Mouse (Mus musculus): ENCODE measurements at regions not wholly inside any gene's neighbourhood (a gene's known extent, or its start where the extent isn't known, plus 50 kb on each side); places are given as distances from the start of the nearest gene placed in this dataset.
"Not testable (repeated sequence)": the region's sequence is repeated elsewhere in the genome, so short reads cannot be mapped to it uniquely, and the experiment has no call there.

DNA sequence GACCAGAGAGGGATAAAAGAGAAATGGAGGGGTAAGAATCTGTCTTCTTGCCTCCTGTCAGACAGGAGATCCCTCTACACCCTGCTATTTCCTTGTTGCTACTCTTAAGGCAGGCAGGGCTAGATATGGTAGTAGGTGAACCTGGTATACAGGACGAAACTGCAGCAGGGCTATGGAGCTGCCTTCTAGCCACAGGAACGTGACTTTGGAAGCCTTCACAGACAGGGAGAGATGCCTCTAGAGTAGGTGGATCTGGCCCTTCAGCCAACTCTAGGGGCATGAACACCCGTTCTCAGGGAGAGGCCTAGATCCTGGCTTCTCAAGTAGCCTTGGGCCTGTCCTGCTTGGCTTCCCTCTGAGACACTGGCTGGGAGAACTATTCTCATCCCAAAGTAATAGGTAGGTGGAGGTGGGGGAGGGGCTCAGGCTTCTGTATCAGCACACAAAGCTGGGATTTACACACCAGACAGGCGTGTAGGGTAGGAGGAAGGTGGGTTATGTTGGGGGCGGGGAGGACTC is 66.5 kb upstream of the Adam6b start:
- no peak for ATAC-seq (ENCODE audit: low TSS enrichment)

GRCm38 (mm10) chr12:113423736-113424597 is 65.3 kb upstream of the Adam6b start:
- ATAC-seq (ENCODE audit: low TSS enrichment) = no peak

DNA sequence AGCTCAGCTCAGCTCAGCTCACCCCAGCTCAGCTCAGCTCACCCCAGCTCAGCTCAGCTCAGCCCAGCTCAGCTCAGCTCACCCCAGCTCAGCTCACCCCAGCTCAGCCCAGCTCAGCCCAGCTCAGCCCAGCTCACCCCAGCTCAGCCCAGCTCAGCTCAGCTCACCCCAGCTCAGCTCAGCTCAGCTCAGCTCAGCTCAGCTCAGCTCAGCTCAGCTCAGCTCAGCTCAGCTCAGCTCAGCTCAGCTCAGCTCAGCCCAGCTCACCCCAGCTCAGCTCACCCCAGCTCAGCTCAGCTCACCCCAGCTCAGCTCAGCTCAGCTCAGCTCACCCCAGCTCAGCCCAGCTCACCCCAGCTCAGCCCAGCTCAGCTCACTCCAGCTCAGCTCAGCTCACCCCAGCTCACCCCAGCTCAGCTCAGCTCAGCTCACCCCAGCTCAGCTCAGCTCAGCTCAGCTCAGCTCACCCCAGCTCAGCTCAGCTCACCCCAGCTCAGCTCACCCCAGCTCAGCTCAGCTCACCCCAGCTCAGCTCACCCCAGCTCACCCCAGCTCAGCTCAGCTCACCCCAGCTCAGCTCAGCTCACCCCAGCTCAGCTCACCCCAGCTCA is 64.6 kb upstream of the Adam6b start:
- ATAC-seq (ENCODE audit: low TSS enrichment) = not testable (repeated sequence)

DNA sequence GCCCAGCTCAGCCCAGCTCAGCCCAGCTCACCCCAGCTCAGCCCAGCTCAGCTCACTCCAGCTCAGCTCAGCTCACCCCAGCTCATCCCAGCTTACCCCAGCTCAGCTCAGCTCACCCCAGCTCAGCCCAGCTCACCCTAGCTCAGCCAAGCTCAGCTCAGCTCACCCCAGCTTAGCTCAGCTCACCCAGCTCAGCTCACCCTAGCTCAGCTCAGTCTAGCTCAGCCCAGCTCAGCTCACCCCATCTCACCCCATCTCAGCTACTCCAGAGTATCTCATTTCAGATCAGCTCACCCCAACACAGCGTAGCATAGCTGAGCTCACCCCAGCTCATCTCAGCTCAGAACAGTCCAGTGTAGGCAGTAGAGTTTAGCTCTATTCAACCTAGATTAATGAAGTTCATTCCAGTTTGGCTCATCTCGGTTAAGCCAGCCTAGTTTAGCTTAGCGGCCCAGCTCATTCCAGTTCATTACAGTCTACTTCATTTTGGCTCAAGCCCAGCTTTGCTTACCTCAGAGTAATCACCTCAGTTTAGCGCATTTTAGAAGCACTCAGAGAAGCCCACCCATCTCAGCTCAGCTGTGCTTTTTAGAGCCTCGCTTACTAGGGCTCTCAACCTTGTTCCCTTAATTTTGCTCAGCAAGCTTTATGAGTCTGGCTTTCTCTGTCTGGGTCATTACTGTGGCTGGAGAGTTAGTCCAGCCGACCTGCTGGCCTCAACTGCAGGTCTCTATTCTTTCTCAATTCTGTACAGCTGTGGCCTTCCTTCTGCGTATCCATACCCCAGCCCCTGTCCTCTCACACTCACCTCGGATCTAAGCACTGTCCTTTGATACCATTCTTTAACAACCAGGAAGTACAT is 63.9 kb upstream of the Adam6b start:
- ATAC-seq (ENCODE audit: low TSS enrichment) = peak; percentile 44; the same call in 1 of the 2 replicates

- ATAC-seq (ENCODE audit: low TSS enrichment) = no peak
Observed at GRCm38 (mm10) chr12:113426636-113427035, 62.7 kb upstream of the Adam6b start.

DNA sequence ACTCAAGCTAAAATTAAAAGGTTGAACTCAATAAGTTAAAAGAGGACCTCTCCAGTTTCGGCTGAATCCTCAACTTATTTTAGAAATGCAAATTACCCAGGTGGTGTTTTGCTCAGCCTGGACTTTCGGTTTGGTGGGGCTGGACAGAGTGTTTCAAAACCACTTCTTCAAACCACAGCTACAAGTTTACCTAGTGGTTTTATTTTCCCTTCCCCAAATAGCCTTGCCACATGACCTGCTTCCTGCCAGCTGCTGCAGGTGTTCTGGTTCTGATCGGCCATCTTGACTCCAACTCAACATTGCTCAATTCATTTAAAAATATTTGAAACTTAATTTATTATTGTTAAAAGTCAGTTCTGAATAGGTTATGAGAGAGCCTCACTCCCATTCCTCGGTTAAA is 62.0 kb upstream of the Adam6b start:
- no peak for ATAC-seq (ENCODE audit: low TSS enrichment)

- no peak for ATAC-seq (ENCODE audit: low TSS enrichment)
Observed at GRCm38 (mm10) chr12:113428461-113428860, 60.9 kb upstream of the Adam6b start.

GRCm38 (mm10) chr12:113428901-113429300 is 60.4 kb upstream of the Adam6b start:
- no peak for ATAC-seq (ENCODE audit: low TSS enrichment)

DNA sequence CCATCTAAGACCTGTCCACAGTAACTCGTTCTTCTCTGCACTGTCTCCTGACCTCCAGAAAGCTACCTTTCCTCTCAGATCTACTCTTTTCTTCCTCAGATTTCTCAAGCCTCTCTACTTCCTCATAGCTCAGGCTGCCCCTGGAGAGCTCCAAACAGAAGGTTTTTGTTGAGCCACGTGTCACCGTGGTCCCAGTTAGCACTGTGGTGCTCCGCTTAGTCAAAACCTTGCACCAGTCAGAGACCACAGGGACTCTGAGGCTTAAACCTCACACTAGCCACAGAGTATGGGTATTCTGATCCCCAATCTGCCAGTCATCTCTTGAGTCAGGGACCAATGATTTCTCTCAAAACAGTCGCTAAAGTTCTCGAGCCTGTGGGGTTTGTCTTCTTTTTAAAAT is 59.0 kb upstream of the Adam6b start:
- ATAC-seq (ENCODE audit: low TSS enrichment) = no peak

All from frontal cortex, adult (tissue).